Mouse (Mus musculus) bone marrow, adult 2 months (tissue): ENCODE measurements around the gene Tfap4. TPM values are rescaled to one million over a fixed set of nuclear protein-coding genes. Genes with fewer than 3 reads are reported as not detected.

Experiments used
- H3K27ac ChIP-seq: fragments of 200-500 bp; 2 replicates; pipeline ENCODE4 v1.5.1; 2012; ENCODE audit warnings: low read depth, mild to moderate bottlenecking, control low read depth, inconsistent platforms, low read length; ENCODE audit not compliant: control insufficient read depth, poor library complexity, insufficient read depth
- H3K4me1 ChIP-seq: fragments of 200-500 bp; 2 replicates; pipeline ENCODE4 v1.6.1; 2011; ENCODE audit warnings: low read length; ENCODE audit not compliant: control insufficient read depth, insufficient read depth
- H3K4me3 ChIP-seq: fragments of 200-500 bp; replicated peaks from 2 replicates; pipeline ENCODE3; 2011; ENCODE audit warnings: mild to moderate bottlenecking, low read depth, low read length, control low read depth; ENCODE audit not compliant: control insufficient read depth
- CTCF ChIP-seq: fragments of 200-500 bp; IDR thresholded peaks from 2 replicates; pipeline ENCODE4 v1.5.1; 2011; ENCODE audit warnings: low read length, control low read depth; ENCODE audit not compliant: control insufficient read depth, insufficient read depth
- POLR2A ChIP-seq: fragments of 200-500 bp; IDR thresholded peaks from 2 replicates; pipeline ENCODE4 v1.6.1; 2011; ENCODE audit warnings: low read depth, mild to moderate bottlenecking, control low read depth, low read length, borderline replicate concordance; ENCODE audit not compliant: control insufficient read depth
- WGBS: fragments of 180-500 bp; shearing (Covaris S2); methylation state at CpG from one replicate; pipeline ENCODE4 v1.1.7; 2018; 5-methylcytosine and 5-hydroxymethylcytosine counted together
- polyA plus RNA-seq: library from polyadenylated mRNA; stranded (reverse); fragments of >200 nt; gene quantifications from 2 replicates; pipeline ENCODE4 v1.2.4, GENCODE M21; 2011; ENCODE audit warnings: low replicate concordance; ENCODE audit not compliant: missing spikeins, insufficient read depth, insufficient read length

The Tfap4 gene
- polyA plus RNA-seq, 1 experiment, result 10.2 TPM

GRCm38 (mm10) chr16:4560145-4560952, 695 bp upstream of the Tfap4 start:
- Histone ChIP-seq H3K4me3 (peak overlapping the region; percentile 81), H3K27ac (peak overlapping the region; percentile 69), H3K4me1 (no peaks in the 10 kb centered on the region; the same call in 1 of the 2 replicates)
- WGBS, result under 1% methylated on average over 43 of the region's 43 CpGs
- TF ChIP-seq CTCF, result peak; percentile 61
- TF ChIP-seq POLR2A, result peak; percentile 44; the same call in 1 of the 2 replicates

DNA sequence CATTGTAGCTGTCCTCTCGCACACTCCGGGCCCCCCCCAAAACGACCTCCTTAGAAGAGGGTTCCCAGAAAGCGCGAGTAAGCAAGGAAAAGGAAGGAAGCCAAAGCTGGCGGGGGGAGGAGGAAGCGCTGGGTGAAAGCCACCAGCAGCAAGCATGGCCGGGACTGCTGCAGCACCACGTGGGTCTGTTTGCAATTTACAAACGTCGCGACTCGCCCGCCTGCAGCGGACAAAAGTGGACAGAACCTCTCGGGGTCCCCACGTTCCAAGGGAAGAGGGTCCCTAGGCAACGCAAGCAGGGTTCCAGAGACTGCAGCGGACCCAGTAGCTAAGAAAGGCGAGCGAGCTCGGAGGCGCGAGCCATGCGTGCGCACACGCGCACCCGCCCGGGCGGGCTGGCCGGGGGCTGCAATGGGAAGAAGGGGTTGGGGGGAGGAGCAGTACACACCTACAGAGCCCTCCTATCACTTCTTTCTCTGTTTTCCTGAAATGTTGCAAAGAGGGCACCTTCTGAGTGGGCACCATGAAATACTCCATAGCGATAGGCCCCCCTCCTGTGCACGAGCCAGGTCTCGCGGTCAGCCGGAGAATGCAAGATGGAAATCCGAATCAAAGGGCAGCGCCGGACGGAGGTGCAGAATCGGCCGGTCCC, 548 bp downstream of the Tfap4 start:
- peak overlapping the region; percentile 35 for H3K27ac ChIP-seq
- WGBS, result 0% methylated on average over 43 of the region's 43 CpGs
- no peaks in the 10 kb centered on the region; the same call in 1 of the 2 replicates for H3K4me1 ChIP-seq
- H3K4me3 ChIP-seq, result peak overlapping the region; percentile 81
- TF ChIP-seq POLR2A (no peak), CTCF (no peak)

DNA sequence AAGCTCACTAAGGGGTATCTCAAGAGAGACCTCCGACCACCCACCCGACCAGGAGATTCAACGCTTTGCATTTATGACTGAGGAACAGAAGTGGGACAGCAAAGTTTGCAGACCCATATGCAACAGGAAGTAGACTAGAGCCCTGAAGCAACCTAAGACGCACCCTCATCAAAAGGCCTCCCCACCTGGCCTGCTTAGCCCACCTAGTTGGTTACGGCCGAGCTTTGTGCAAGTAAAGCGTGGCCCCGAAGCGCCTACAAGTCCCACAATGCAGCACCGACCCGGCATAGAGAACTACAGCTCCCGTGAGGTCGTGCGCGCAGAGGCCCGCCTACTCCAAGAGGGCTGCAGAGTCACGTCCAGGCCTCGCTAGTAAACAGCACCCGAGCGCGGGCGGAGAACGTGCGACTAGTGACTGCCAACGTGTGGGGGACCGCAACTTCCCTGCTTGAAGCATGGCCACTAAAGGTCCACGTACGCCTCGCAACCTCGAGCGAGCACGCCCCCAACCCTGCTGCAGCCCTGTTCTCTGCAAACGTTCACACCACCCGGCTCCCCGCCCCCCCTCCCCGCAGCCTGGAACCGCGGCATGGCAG, 1.2 kb downstream of the Tfap4 start:
- Histone ChIP-seq H3K4me3 (peak overlapping the region; percentile 81), H3K27ac (peak overlapping the region; percentile 38), H3K4me1 (peaks cover under 1% of the 10 kb centered on the region; the same call in 1 of the 2 replicates)
- no peak for TF ChIP-seq CTCF
- TF ChIP-seq POLR2A, result peak; percentile 90; the same call in 1 of the 2 replicates
- WGBS, result under 1% methylated on average over 38 of the region's 38 CpGs

- WGBS, result under 1% methylated on average over 19 of the region's 19 CpGs
- Histone ChIP-seq H3K27ac (peak overlapping the region; percentile 38), H3K4me1 (peaks cover 3% of the 10 kb centered on the region; the same call in 1 of the 2 replicates), H3K4me3 (peak overlapping the region; percentile 81)
- TF ChIP-seq CTCF, result no peak
- TF ChIP-seq POLR2A, result peak; percentile 29; the same call in 1 of the 2 replicates
Observed at GRCm38 (mm10) chr16:4557949-4558348, 1.7 kb downstream of the Tfap4 start.

DNA sequence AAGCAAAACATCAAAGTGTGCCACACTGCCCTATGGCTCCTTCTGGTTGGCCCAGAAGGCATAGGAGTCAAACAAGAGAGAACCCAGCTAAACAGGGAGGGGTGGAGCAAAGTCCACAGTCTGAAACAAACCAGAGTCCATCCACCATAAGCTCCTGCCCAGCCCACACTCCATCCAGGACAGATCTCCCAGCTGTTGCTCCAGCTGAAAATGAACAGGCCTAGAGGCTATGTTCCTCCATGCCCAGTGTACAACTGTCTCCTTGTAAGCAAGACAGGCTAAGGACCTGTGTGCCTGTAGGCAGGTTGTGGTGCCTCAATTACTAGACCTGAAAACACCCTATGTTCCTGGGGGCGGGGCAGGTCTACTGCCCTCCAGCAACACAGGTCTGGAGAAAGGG, 2.6 kb downstream of the Tfap4 start:
- Histone ChIP-seq H3K4me3 (no peak overlapping the region), H3K4me1 (peaks cover 3% of the 10 kb centered on the region), H3K27ac (no peak overlapping the region)
- WGBS, result 33% methylated on average over 1 of the region's 1 CpGs
- TF ChIP-seq POLR2A (no peak), CTCF (no peak)

GRCm38 (mm10) chr16:4555555-4555954, 4.1 kb downstream of the Tfap4 start:
- Histone ChIP-seq H3K4me1 (peaks cover 3% of the 10 kb centered on the region), H3K27ac (no peak overlapping the region), H3K4me3 (no peak overlapping the region)
- TF ChIP-seq CTCF (no peak), POLR2A (no peak)
- 73% methylated on average over 1 of the region's 1 CpGs for WGBS

DNA sequence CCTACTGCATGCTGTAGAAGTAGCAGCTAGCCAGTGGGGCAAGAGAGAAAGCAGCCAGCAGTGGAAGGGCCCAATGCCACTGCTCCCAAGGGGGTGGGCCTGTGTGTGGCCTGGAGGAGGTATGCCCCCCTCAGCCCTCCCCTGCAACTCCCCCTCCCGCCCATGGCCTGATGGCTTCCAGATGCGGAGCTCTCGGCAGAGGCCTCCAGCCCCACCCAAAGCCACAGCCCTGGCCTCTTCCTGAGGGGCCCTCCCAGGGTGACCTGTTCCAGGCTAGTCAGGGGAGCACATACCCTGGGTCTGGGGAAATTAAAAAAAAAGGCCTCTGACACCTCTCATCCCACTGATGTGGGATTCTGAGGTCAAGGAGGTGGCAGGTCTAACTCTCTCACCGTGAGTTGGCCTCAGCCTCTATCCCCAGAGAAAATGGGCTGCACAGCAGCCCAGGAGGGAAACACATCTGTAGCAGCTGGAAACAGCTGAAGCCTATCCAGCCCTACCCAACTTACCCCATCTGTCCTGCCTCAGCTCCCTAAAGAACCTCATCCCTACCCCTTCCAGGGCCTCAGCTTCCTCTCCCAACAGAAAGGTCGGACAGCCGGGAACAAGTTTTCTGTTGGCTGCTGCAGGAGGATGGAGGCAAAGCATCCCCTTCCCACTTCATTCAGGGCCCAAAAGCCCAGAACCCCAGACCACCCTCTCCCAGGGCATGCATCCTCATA, 6.7 kb downstream of the Tfap4 start:
- H3K27ac ChIP-seq, result no peak overlapping the region; the same call in 1 of the 2 replicates
- H3K4me3 ChIP-seq, result no peak overlapping the region
- WGBS, result 24% methylated on average over 6 of the region's 6 CpGs
- TF ChIP-seq CTCF, result no peak
- TF ChIP-seq POLR2A, result no peak
- H3K4me1 ChIP-seq, result peaks cover 3% of the 10 kb centered on the region

DNA sequence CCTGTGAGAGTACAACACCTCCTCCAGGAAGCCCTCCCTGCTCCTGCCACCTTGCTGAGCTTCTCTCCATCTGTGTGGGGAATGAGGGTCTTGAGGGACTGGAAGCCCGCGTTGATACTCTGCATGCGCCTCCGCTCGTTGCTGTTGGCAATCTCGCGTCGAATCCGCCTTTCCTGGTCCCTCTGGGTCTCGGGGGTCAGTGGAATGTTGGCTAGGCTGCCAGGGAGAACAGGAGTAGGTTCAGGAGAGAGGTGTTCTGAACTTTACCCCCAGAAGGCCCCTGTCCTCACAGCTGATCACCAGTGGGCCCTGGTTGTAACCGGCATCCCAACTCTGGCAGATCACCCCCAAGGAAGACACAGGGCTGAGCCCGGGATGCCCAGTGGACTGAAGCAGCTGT, 7.8 kb downstream of the Tfap4 start:
- TF ChIP-seq POLR2A (no peak), CTCF (no peak)
- peaks cover 3% of the 10 kb centered on the region for H3K4me1 ChIP-seq
- no peak overlapping the region for H3K4me3 ChIP-seq
- 89% methylated on average over 12 of the region's 12 CpGs for WGBS
- no peak overlapping the region for H3K27ac ChIP-seq
